Mouse (Mus musculus): ENCODE data around the gene Scnn1g.

DNA sequence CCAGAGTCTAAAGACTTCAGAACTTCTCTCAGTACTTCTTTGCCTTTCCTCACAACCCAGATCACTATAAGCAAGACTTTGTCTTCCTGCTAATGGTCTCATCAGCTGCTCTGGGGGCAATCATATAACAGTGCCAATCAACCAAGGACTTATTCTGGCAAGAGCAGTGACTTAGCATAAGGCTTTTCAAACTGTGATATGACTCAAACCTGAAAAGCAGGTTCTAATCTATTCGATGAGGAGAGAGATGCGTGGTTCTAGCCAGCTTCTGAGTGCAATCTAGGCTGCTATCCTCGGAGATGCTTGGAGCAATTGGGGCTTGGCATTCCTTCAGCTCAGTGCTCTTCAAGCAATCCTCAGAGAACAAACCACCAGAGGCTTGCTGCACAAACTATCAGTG, 44.7 kb downstream of the Scnn1g start:
- no peak for TF ChIP-seq POLR2A (IDR thresholded peaks at IDR 0.05; ENCODE audit: insufficient read length, low read depth)
- no peak for TF ChIP-seq USF1 (IDR thresholded peaks at IDR 0.05; ENCODE audit: low read depth)
- TF ChIP-seq MYOG (IDR thresholded peaks at IDR 0.05; ENCODE audit: control insufficient read depth in 1 of 3, insufficient read depth in 1 of 3, insufficient read length in 2 of 3, low read depth in 2 of 3): no peak
- TF ChIP-seq POLR2AphosphoS2 (IDR thresholded peaks at IDR 0.05; ENCODE audit: insufficient read length, low read depth): no peak
- no peak for TF ChIP-seq MAX (IDR thresholded peaks at IDR 0.05; ENCODE audit: low read depth)
- TF ChIP-seq TCF12 (IDR thresholded peaks at IDR 0.05; ENCODE audit: insufficient read depth, poor library complexity, severe bottlenecking): no peak
- no peak for TF ChIP-seq E2F4 (IDR thresholded peaks at IDR 0.05; ENCODE audit: insufficient read depth)
- no peak for TF ChIP-seq TCF3 (IDR thresholded peaks at IDR 0.05; ENCODE audit: insufficient read length, low read depth)
- TF ChIP-seq CEBPB (IDR thresholded peaks at IDR 0.05; ENCODE audit: insufficient read depth, poor library complexity, severe bottlenecking): no peak
- no peak for TF ChIP-seq MYOD1 (IDR thresholded peaks at IDR 0.05; ENCODE audit: control insufficient read depth in 1 of 3, insufficient read length in 2 of 3, low read depth in 2 of 3)
